Mouse (Mus musculus) spleen, adult 2 months (tissue): ENCODE measurements at regions not wholly inside any gene's neighbourhood (a gene's known extent, or its start where the extent isn't known, plus 50 kb on each side); places are given as distances from the start of the nearest gene placed in this dataset.

Experiments used
- CTCF ChIP-seq: fragments of 200-500 bp; IDR thresholded peaks from 2 replicates; pipeline ENCODE4 v1.5.1; 2011; ENCODE audit warnings: mild to moderate bottlenecking, inconsistent platforms; ENCODE audit not compliant: insufficient read depth, insufficient read length, insufficient replicate concordance; ENCODE audit errors: extremely low read depth
- POLR2A ChIP-seq: fragments of 200-500 bp; IDR thresholded peaks from 2 replicates; pipeline ENCODE4 v1.6.1; 2011; ENCODE audit warnings: low read depth, low read length, inconsistent platforms

DNA sequence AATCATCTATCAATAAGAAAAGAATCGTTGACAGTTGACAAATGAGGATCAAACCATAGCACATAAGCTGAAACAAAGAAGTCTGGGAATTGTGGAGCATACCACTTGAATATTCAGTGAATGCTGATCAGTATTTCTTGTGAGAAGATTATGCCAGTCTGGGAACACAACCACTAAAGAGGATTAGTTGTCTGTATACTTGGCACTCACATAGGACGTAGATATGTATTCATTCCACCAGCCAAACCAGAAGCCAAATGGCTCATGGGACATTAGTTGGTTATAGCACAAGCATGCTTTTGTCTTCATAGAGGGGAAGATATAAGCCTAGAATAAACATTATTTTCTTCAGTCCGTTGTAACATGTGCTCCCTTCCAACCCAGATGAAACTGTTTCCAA lies 1126.7 kb upstream of the Sel1l start:
- no peak for TF ChIP-seq CTCF
- no peak for TF ChIP-seq POLR2A
